Mouse (Mus musculus) regulatory T cell (primary cell): ENCODE results near the gene Olfr814.
"Not testable (repeated sequence)": the region's sequence is repeated elsewhere in the genome, so short reads cannot be mapped to it uniquely, and the experiment has no call there.

ENCODE experiments used
- in situ Hi-C: fragments of 300-600 bp; cut with MboI, MseI; formaldehyde crosslinking; loops from one replicate; pipeline ENCODE4 v1.15.1; 2025; ENCODE audit warnings: high pct_unique_total_duplicates

Olfr814 gene

DNA sequence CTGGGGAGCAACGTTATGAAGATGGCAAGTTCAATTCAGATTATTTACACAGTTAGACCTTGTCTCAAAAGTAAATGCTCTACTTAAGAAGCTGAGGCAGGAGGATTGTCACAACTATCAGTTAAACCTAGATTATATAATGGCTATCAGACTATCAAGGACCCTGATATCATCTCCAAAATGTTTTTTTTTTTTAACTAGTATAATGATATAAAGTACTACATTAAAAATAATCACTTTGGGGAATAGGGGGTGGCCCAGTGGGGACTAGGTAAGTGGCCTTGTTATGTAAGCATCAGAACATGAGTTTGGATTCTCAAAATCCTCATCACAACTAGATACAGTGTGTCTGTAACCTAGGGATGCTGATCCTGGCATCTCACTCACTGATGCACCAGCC is at the start of gene Olfr814:
Gene Olfr814, minus strand, starts transcription at position 101 of the 400 bp plus-strand sequence.
- in situ Hi-C loops, result not testable (repeated sequence)

DNA sequence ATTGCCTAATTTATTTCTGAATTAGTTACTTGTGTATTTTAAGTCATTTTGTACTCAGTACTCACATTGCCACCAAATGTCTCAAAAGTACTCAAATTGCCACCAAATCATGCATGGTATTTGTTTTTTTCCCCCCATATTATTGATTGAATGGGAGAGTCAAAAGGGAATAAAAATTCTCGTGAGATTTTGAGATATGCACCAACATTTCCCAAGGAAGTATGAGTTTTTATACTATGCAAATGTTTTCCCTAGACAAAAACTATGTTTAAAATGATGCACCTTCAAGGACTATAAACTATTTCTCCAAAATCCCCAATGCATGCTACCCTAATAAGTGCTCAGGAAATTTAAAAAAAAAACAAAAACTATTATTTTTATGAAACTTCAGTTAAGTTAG is 35.8 kb upstream of the Olfr814 start, which contains the start of gene Olfr816:
Gene Olfr816, minus strand, starts transcription at position 101 of the 400 bp plus-strand sequence.
- in situ Hi-C loops, result no loop called here

DNA sequence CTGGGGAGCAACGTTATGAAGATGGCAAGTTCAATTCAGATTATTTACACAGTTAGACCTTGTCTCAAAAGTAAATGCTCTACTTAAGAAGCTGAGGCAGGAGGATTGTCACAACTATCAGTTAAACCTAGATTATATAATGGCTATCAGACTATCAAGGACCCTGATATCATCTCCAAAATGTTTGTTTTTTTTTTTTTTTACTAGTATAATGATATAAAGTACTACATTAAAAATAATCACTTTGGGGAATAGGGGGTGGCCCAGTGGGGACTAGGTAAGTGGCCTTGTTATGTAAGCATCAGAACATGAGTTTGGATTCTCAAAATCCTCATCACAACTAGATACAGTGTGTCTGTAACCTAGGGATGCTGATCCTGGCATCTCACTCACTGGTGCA is 26.1 kb upstream of the Olfr814 start, which contains the start of gene Olfr815:
Gene Olfr815, minus strand, starts transcription at position 101 of the 400 bp plus-strand sequence.
- in situ Hi-C loops, result not testable (repeated sequence)

DNA sequence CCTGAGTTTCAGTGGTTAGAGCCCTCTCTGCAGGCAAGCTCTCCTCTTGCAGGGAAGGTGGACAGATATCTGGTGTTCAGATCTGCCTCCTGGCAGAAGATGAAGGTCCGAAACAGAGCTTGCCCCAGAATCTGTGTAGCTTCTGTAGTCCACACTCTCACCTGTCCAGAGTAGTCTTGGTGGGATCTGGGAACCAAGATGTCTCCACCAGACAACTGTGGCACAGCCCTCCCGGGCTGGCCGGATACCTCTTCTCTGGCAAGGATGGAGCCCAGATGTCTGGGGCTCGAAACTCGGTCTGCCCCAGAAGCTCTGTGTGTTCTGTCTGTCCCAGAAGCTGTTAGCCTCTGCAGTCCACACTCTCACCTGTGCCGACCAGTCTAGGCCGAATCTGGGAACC is 6.3 kb upstream of the Olfr814 start:
- in situ Hi-C loops, result no loop called here

DNA sequence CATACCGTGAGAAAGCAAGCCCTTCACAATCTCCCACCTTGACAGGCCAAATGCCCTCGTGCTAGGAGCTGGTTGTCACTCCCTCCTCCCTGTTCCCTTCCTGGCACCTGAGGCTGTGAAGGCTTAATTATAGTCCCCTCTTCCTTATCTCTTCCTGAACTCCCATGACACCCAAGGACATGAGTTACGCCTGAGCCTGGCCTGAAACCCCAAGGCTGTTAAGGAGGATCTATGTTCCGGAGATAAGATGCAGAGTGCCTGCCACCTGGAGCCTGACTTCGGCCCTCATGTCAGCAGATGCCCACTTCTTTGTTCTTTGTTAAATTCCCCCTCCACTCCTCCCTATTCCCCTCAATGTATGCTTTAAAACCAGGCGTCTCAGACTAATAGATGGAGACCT is 5.8 kb upstream of the Olfr814 start:
- in situ Hi-C loops, result not testable (repeated sequence)

DNA sequence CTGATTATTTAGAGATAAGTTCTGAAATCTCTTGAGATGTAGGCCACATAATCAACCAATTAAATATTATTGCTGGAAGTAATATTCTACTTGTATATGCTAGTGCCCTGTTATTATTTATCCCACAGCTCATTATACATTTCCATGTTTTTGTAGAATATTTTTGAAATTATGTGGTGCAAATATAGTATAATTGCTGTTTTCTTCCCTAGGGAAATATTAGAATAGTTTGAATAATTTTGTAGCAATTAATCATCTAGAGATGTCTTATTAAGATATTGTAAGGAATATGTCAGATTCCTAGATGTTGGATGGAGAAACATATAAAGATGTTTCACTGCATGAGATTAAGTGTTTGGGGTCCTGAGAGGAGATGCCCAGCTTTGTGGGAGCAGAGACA is 24.6 kb downstream of the Olfr814 start, which contains the start of gene Olfr813:
Gene Olfr813, plus strand, starts transcription at position 301 of the 400 bp plus-strand sequence.
- in situ Hi-C loops, result no loop called here

DNA sequence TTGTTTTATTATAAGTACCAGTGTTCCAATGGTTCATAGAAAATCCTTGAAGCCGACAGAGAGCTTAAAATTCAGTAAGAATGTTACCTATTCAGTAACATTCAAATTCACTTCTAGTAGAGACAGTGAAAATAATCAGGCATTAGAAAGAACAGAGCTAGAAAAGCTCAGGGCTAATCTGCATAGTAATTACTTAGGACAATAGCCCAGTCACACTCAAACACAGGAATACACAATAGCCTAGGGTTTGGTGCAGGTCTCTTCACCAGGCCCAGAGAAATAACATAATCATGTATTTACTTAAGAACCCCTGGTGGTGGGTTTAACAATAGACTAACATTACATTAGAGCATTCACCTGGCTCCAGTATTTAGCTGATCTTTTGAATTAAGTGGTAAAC is 32.3 kb downstream of the Olfr814 start:
- in situ Hi-C loops, result no loop called here

DNA sequence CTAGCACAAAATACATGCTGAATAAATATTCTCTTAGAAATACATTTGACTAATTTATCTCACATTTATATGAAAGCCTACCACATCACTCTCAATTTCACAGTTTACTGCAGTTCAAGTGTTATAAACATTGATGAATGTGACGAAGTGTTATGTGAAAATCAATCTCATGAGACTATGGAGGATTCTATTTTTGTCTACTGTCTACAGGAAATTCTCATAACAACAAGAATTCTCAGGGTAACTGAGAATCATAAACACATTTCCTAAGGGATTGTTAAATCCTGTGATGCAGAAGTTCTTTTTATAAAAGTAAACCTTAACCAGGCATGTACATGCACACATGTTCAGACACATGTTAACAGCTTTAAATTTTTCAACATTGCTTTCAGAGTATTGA is 33.7 kb downstream of the Olfr814 start, which contains the start of gene Olfr812:
Gene Olfr812, minus strand, starts transcription at position 101 of the 400 bp plus-strand sequence.
- in situ Hi-C loops, result no loop called here
